Mouse (Mus musculus): Measurements from ENCODE around the gene Tiam2.

DNA sequence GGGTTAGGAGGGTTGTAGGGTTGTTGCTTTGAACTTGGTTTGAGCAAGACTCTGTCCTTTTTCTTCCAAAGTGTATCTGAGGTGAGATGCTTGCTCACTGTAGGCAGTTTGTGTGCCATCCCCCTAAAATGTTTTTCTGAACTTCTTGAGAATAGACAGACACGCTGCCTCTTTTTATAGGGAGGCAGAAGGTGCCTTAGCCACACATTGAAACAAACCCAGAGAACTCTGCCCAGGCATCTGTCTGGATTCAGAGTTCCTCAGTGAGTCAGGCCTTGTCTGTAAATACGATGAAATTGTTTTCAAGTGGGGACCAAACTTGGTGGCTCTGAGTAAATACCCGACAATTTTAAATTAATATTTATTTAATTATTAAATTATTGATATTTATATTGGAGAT lies 172.2 kb downstream of the Tiam2 start:
- TF ChIP-seq CTCF (IDR thresholded peaks at IDR 0.05; ENCODE audit: control insufficient read depth, insufficient read depth, low read length) (no peak), POLR2A (IDR thresholded peaks at IDR 0.05; ENCODE audit: borderline replicate concordance, control insufficient read depth, low read depth, low read length) (no peak)

Data from bone marrow, adult 2 months (tissue).